Mouse (Mus musculus): ENCODE measurements around the gene Map4k3. TPM values are rescaled to one million over a fixed set of nuclear protein-coding genes. Genes with fewer than 3 reads are reported as not detected.
"Not testable (repeated sequence)": the region's sequence is repeated elsewhere in the genome, so short reads cannot be mapped to it uniquely, and the experiment has no call there.

Map4k3 gene
- total RNA-seq, 1 experiment from 2014 or later = 15.1 TPM

GRCm38 (mm10) chr17:80603806-80604205, 124.5 kb downstream of the Map4k3 start:
- ATAC-seq (replicated peaks in 1 of 2; ENCODE audit: insufficient read depth in 1 of 2, low FRiP score in 2 of 2, low TSS enrichment in 1 of 2, low read depth in 1 of 2, poor library complexity in 2 of 2, severe bottlenecking in 2 of 2) = no peak

GRCm38 (mm10) chr17:80603079-80603625, 125.1 kb downstream of the Map4k3 start:
- no peak for ATAC-seq (replicated peaks in 1 of 2; ENCODE audit: insufficient read depth in 1 of 2, low FRiP score in 2 of 2, low TSS enrichment in 1 of 2, low read depth in 1 of 2, poor library complexity in 2 of 2, severe bottlenecking in 2 of 2)

GRCm38 (mm10) chr17:80601371-80601770, 126.9 kb downstream of the Map4k3 start:
- 0 out of 4 replicates have a peak, but pooled peaks of 1 of the 2 experiments have one; percentile 42 for ATAC-seq (replicated peaks in 1 of 2; ENCODE audit: insufficient read depth in 1 of 2, low FRiP score in 2 of 2, low TSS enrichment in 1 of 2, low read depth in 1 of 2, poor library complexity in 2 of 2, severe bottlenecking in 2 of 2)

- ATAC-seq (replicated peaks in 1 of 2; ENCODE audit: insufficient read depth in 1 of 2, low FRiP score in 2 of 2, low TSS enrichment in 1 of 2, low read depth in 1 of 2, poor library complexity in 2 of 2, severe bottlenecking in 2 of 2) = no peak
Measured at GRCm38 (mm10) chr17:80583051-80583450, 145.2 kb downstream of the Map4k3 start.

GRCm38 (mm10) chr17:80579901-80580300, 148.4 kb downstream of the Map4k3 start:
- no peak for ATAC-seq (replicated peaks in 1 of 2; ENCODE audit: insufficient read depth in 1 of 2, low FRiP score in 2 of 2, low TSS enrichment in 1 of 2, low read depth in 1 of 2, poor library complexity in 2 of 2, severe bottlenecking in 2 of 2)

GRCm38 (mm10) chr17:80579089-80579488, 149.2 kb downstream of the Map4k3 start:
- ATAC-seq (replicated peaks in 1 of 2; ENCODE audit: insufficient read depth in 1 of 2, low FRiP score in 2 of 2, low TSS enrichment in 1 of 2, low read depth in 1 of 2, poor library complexity in 2 of 2, severe bottlenecking in 2 of 2) = no peak

- ATAC-seq (replicated peaks in 1 of 2; ENCODE audit: insufficient read depth in 1 of 2, low FRiP score in 2 of 2, low TSS enrichment in 1 of 2, low read depth in 1 of 2, poor library complexity in 2 of 2, severe bottlenecking in 2 of 2) = no peak
Measured at GRCm38 (mm10) chr17:80578041-80578440, 150.2 kb downstream of the Map4k3 start.

- no peak for ATAC-seq (replicated peaks in 1 of 2; ENCODE audit: insufficient read depth in 1 of 2, low FRiP score in 2 of 2, low TSS enrichment in 1 of 2, low read depth in 1 of 2, poor library complexity in 2 of 2, severe bottlenecking in 2 of 2)
Measured at GRCm38 (mm10) chr17:80577639-80578038, 150.6 kb downstream of the Map4k3 start, which contains the start of gene Cdkl4. Gene Cdkl4 (minus strand): TSS chr17:80577813.

GRCm38 (mm10) chr17:80577214-80577613, 151.1 kb downstream of the Map4k3 start:
- ATAC-seq (replicated peaks in 1 of 2; ENCODE audit: insufficient read depth in 1 of 2, low FRiP score in 2 of 2, low TSS enrichment in 1 of 2, low read depth in 1 of 2, poor library complexity in 2 of 2, severe bottlenecking in 2 of 2) = peak; percentile 93 to 95

- ATAC-seq (replicated peaks in 1 of 2; ENCODE audit: insufficient read depth in 1 of 2, low FRiP score in 2 of 2, low TSS enrichment in 1 of 2, low read depth in 1 of 2, poor library complexity in 2 of 2, severe bottlenecking in 2 of 2) = no peak
Measured at GRCm38 (mm10) chr17:80575008-80575407, 153.3 kb downstream of the Map4k3 start.

- no peak for ATAC-seq (replicated peaks in 1 of 2; ENCODE audit: insufficient read depth in 1 of 2, low FRiP score in 2 of 2, low TSS enrichment in 1 of 2, low read depth in 1 of 2, poor library complexity in 2 of 2, severe bottlenecking in 2 of 2)
Measured at GRCm38 (mm10) chr17:80574471-80574965, 153.8 kb downstream of the Map4k3 start.

- ATAC-seq (replicated peaks in 1 of 2; ENCODE audit: insufficient read depth in 1 of 2, low FRiP score in 2 of 2, low TSS enrichment in 1 of 2, low read depth in 1 of 2, poor library complexity in 2 of 2, severe bottlenecking in 2 of 2) = no peak
Measured at GRCm38 (mm10) chr17:80572187-80572935, 155.9 kb downstream of the Map4k3 start.

- ATAC-seq (replicated peaks in 1 of 2; ENCODE audit: insufficient read depth in 1 of 2, low FRiP score in 2 of 2, low TSS enrichment in 1 of 2, low read depth in 1 of 2, poor library complexity in 2 of 2, severe bottlenecking in 2 of 2) = no peak
Measured at GRCm38 (mm10) chr17:80571460-80571859, 156.8 kb downstream of the Map4k3 start.

- ATAC-seq (replicated peaks in 1 of 2; ENCODE audit: insufficient read depth in 1 of 2, low FRiP score in 2 of 2, low TSS enrichment in 1 of 2, low read depth in 1 of 2, poor library complexity in 2 of 2, severe bottlenecking in 2 of 2) = not testable (repeated sequence)
Measured at GRCm38 (mm10) chr17:80569718-80570117, 158.6 kb downstream of the Map4k3 start.

GRCm38 (mm10) chr17:80568842-80569601, 159.3 kb downstream of the Map4k3 start:
- ATAC-seq (replicated peaks in 1 of 2; ENCODE audit: insufficient read depth in 1 of 2, low FRiP score in 2 of 2, low TSS enrichment in 1 of 2, low read depth in 1 of 2, poor library complexity in 2 of 2, severe bottlenecking in 2 of 2) = no peak

GRCm38 (mm10) chr17:80568441-80568840, 159.8 kb downstream of the Map4k3 start:
- no peak for ATAC-seq (replicated peaks in 1 of 2; ENCODE audit: insufficient read depth in 1 of 2, low FRiP score in 2 of 2, low TSS enrichment in 1 of 2, low read depth in 1 of 2, poor library complexity in 2 of 2, severe bottlenecking in 2 of 2)

GRCm38 (mm10) chr17:80564611-80564924, 163.7 kb downstream of the Map4k3 start:
- ATAC-seq (replicated peaks in 1 of 2; ENCODE audit: insufficient read depth in 1 of 2, low FRiP score in 2 of 2, low TSS enrichment in 1 of 2, low read depth in 1 of 2, poor library complexity in 2 of 2, severe bottlenecking in 2 of 2) = peak; percentile 78 to 86

All from hematopoietic stem cell, adult 5-6 weeks (primary cell).